Mouse (Mus musculus) heart, postnatal 0 days (tissue): ENCODE measurements at regions not wholly inside any gene's neighbourhood (a gene's known extent, or its start where the extent isn't known, plus 50 kb on each side); places are given as distances from the start of the nearest gene placed in this dataset.

Experiments
- ATAC-seq: fragments of 200-750 bp; cut with Nextera tagmentation; 2 replicates; pipeline ENCODE4 v1.8.0; 2017; ENCODE audit warnings: low read depth, moderate number of reproducible peaks, moderate library complexity; ENCODE audit not compliant: insufficient read depth
- DNase-seq: peaks from one replicate; pipeline ENCODE4 v3.0.0-alpha.2; 2016; ENCODE audit warnings: low spot score
- H3K27ac ChIP-seq: fragments of 300-500 bp; sonication (generic); 2 replicates; pipeline ENCODE4 v1.5.1; 2014; ENCODE audit warnings: low read depth, mild to moderate bottlenecking
- H3K27me3 ChIP-seq: fragments of 300-500 bp; sonication (generic); 2 replicates; pipeline ENCODE4 v1.6.1; 2014; ENCODE audit warnings: low read length, mixed read lengths; ENCODE audit not compliant: control insufficient read depth, insufficient read depth
- H3K36me3 ChIP-seq: fragments of 300-500 bp; sonication (generic); replicated peaks from 2 replicates; pipeline ENCODE4 v1.6.1; 2014; ENCODE audit warnings: low read length, mixed read lengths; ENCODE audit not compliant: control insufficient read depth, insufficient read depth
- H3K4me1 ChIP-seq: fragments of 300-500 bp; sonication (generic); 2 replicates; pipeline ENCODE4 v1.6.1; 2014; ENCODE audit warnings: antibody characterized with exemption; ENCODE audit not compliant: control insufficient read depth, insufficient read depth
- H3K4me2 ChIP-seq: fragments of 300-500 bp; sonication (generic); 2 replicates; pipeline ENCODE4 v1.6.1; 2014; ENCODE audit warnings: low read depth, mild to moderate bottlenecking, low read length, moderate library complexity
- H3K4me3 ChIP-seq: fragments of 300-500 bp; sonication (generic); 2 replicates; pipeline ENCODE4 v1.5.1; 2014; ENCODE audit warnings: low read depth, low read length
- H3K9ac ChIP-seq: fragments of 300-500 bp; sonication (generic); replicated peaks from 2 replicates; pipeline ENCODE4 v1.6.1; 2014; ENCODE audit warnings: low read depth, low read length, mixed read lengths
- H3K9me3 ChIP-seq: fragments of 300-500 bp; sonication (generic); replicated peaks from 2 replicates; pipeline ENCODE4 v1.6.1; 2016; ENCODE audit warnings: low read length; ENCODE audit not compliant: control insufficient read depth
- CTCF ChIP-seq: IDR thresholded peaks from 2 replicates; pipeline ENCODE4 v1.5.1; 2016; ENCODE audit warnings: antibody characterized with exemption, control low read depth, low read depth
- EP300 ChIP-seq: IDR thresholded peaks from 2 replicates; pipeline ENCODE4 v1.6.1; 2016; ENCODE audit warnings: antibody characterized with exemption, low read depth
- WGBS: fragments of 180-500 bp; shearing (Covaris S2); extraction: QIAGEN DNeasy Blood & Tissue Kit; methylation state at CpG from one replicate; pipeline ENCODE4 v1.1.7; 2014; 5-methylcytosine and 5-hydroxymethylcytosine counted together

DNA sequence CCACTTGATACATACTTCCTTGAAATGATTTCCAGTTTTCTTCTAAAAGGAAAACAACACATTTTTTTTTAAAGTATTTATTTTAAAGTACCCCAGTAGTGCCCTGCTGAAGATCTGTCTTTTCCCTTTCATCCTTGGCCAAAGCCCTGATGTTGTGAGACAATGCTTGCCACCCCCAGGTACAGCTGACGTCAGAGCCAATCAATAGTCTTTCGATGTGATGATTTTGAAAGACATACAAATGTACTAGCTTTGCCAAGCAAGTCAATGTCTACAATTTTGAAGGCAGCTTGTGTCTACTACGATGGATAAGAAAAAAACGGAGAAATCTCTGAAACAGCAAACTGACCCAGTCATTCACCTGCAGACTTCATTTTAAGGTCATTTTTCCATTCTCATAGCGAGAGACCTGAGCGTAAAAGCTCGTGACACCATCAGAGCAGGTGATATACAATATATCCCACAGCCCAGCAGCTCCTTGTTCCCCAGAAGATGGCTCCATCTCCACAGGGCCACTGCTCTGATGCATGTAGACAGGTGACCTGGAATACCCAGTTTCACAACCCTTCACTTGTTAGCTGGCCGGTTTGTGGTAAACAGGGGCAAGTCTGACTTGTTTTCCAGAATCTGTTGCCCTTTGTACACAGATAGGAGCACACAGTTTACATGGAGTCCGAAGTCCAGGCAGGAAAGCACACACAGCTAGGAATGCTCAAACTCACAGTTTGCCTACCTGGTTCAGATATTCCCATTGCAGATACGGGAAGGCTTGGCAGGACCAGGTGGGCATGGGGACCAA, 129.0 kb downstream of the Irs2 start:
- 79% methylated on average over 10 of the region's 10 CpGs for WGBS
- Histone ChIP-seq H3K27me3 (no peaks in the 10 kb centered on the region; the same call in 1 of the 2 replicates), H3K4me3 (no peak overlapping the region), H3K4me1 (peaks cover 11% of the 10 kb centered on the region), H3K9ac (no peak overlapping the region), H3K4me2 (no peak overlapping the region), H3K27ac (no peak overlapping the region), H3K36me3 (no peaks in the 10 kb centered on the region), H3K9me3 (no peaks in the 10 kb centered on the region)
- no peak for DNase-seq
- TF ChIP-seq EP300, result no peak
- no peak for TF ChIP-seq CTCF
- ATAC-seq, result no peak

DNA sequence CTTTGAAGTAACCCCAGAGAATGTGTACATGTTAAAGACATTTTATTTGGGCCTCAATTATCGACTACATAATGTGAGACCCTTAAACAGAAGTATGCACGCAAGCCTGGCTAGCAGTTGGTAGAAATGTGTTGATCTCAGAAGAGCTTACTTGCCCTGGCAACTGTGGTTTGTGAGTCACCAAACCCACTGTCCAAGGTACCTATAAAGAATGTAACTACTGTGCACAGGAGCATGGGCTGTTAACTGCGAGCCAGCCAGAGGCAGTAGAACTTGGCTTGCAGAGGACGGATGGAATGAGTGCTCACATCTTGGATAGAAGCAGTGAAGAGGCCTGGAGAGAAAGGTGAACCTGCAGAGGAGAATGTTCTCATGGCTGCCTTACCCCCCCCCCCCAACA, 129.9 kb downstream of the Irs2 start:
- Histone ChIP-seq H3K36me3 (no peaks in the 10 kb centered on the region), H3K27ac (no peak overlapping the region), H3K4me3 (no peak overlapping the region), H3K27me3 (no peaks in the 10 kb centered on the region; the same call in 1 of the 2 replicates), H3K9ac (no peak overlapping the region), H3K4me1 (peaks cover 9% of the 10 kb centered on the region), H3K9me3 (no peaks in the 10 kb centered on the region), H3K4me2 (no peak overlapping the region)
- ATAC-seq (no peak), DNase-seq (no peak)
- WGBS, result 69% methylated on average over 4 of the region's 4 CpGs
- TF ChIP-seq CTCF (no peak), EP300 (no peak)

DNA sequence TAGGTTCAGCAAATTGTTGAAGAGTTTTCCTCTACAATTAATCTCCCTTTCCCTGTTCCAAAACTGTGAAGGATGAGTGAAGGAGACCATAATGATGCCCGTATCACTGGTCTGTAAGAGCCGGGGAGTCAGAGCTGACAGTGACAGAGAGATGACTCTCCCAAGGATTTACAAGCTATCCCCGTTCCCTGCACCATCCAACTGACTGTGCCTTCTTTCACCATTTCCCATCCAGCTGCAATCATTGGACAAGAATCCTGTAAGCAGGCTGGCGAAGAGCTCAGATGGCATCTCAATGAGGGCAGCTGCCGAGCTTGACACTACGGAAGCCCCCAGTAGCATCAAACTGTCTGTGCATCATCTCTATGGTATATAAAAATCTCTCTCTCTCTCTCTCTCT, 133.1 kb downstream of the Irs2 start:
- no peaks in the 10 kb centered on the region; the same call in 1 of the 2 replicates for H3K27me3 ChIP-seq
- TF ChIP-seq EP300 (no peak), CTCF (no peak)
- WGBS, result 81% methylated on average over 6 of the region's 6 CpGs
- H3K4me1 ChIP-seq, result no peaks in the 10 kb centered on the region
- H3K9ac ChIP-seq, result no peak overlapping the region
- no peaks in the 10 kb centered on the region for H3K36me3 ChIP-seq
- ATAC-seq (no peak), DNase-seq (no peak)
- no peak overlapping the region for H3K27ac ChIP-seq
- H3K4me3 ChIP-seq, result no peak overlapping the region
- no peak overlapping the region for H3K4me2 ChIP-seq
- H3K9me3 ChIP-seq, result no peaks in the 10 kb centered on the region

DNA sequence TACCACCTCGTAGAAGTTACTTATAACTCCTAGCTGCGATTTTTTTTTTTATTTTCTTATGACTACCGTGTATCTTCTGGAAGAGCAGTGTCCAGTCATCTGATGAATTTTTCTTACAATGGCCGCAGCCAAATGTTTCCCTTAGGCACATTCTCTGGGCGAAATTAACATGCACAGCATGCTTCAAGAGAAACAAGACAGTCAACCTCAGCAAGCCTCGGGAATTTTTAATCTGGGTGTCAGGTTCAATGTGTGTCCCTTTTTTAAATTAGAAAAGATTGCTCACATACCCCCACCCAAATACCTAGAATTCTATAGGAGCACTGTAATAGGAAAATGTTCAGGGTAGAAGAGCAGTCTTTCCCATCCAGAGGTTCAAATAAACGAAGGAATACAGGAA, 136.8 kb downstream of the Irs2 start:
- Histone ChIP-seq H3K4me3 (no peak overlapping the region), H3K27ac (no peak overlapping the region), H3K36me3 (no peaks in the 10 kb centered on the region), H3K27me3 (no peaks in the 10 kb centered on the region), H3K9ac (no peak overlapping the region), H3K4me2 (no peak overlapping the region), H3K4me1 (no peaks in the 10 kb centered on the region), H3K9me3 (no peaks in the 10 kb centered on the region)
- no peak for ATAC-seq
- no peak for TF ChIP-seq EP300
- no peak for TF ChIP-seq CTCF
- DNase-seq, result no peak
- WGBS, result 66% methylated on average over 7 of the region's 7 CpGs

DNA sequence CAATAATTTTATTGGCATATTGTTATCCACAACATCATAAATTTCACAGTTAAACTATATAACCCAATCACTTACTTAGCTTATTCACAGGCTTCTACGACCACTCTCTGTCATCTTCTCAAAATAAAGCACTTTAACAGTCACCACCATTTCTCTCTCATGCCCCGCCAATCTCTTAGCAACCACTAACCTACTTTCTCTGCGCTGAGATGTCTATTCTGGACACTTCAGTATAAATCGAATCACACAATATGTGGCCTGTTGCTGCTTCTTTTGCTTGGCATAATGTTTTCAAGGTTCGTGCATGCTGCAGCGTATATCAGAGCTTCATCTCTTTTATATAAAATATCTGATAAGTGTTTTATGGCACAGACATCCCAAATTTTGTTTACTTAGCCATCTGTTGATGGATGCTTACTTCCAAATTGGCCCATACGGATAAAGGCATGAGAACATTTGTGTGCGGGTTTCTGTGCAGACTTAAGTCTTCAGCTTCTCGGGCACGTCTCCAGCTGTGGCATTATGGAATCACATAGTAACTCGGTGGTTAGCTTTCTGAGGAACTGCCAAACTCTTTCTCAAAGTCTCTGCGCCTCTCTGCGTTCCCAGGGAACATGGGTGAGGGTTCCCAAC, 137.7 kb downstream of the Irs2 start:
- Histone ChIP-seq H3K36me3 (no peaks in the 10 kb centered on the region), H3K4me3 (no peak overlapping the region), H3K4me1 (no peaks in the 10 kb centered on the region), H3K9ac (no peak overlapping the region), H3K4me2 (no peak overlapping the region), H3K9me3 (no peaks in the 10 kb centered on the region), H3K27me3 (no peaks in the 10 kb centered on the region), H3K27ac (no peak overlapping the region)
- TF ChIP-seq CTCF (no peak), EP300 (no peak)
- DNase-seq (no peak), ATAC-seq (no peak)
- 79% methylated on average over 13 of the region's 13 CpGs for WGBS

DNA sequence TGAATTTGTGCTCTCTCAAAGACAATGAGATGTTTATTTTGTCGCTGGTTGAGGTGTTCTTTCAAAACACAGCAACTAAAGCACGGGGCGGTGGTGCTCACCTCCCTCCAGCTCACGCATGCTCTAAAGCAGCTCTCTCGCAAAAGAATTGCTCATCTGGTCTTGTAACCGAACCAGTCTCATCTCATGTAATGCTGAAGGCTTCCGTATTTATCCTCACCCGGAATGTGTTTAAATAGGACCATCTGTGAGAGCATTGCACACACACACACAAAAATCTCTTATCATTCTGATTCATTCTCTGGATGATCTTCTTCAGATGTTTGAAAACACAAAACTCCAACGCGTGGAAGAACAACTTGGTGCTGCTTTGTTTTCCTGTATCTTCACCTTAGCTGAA, 138.4 kb downstream of the Irs2 start:
- DNase-seq, result no peak
- Histone ChIP-seq H3K27me3 (no peaks in the 10 kb centered on the region), H3K36me3 (no peaks in the 10 kb centered on the region), H3K4me2 (no peak overlapping the region), H3K9me3 (no peaks in the 10 kb centered on the region), H3K4me3 (no peak overlapping the region), H3K4me1 (no peaks in the 10 kb centered on the region), H3K27ac (no peak overlapping the region), H3K9ac (no peak overlapping the region)
- TF ChIP-seq EP300, result no peak
- TF ChIP-seq CTCF, result no peak
- ATAC-seq, result no peak
- WGBS, result 88% methylated on average over 10 of the region's 10 CpGs
